Mouse (Mus musculus) gastrocnemius, postnatal 14 days (tissue): ENCODE measurements around the gene Clca1. TPM values are rescaled to one million over a fixed set of nuclear protein-coding genes. Genes with fewer than 3 reads are reported as not detected.

Experiments used
- DNase-seq: peaks from one replicate; pipeline ENCODE4 v3.0.0; 2021; ENCODE audit warnings: mixed read lengths
- intact Hi-C: fragments of 180-260 bp; cut with DNase I; formaldehyde crosslinking; loops from one replicate; pipeline ENCODE4 v1.15.1; 2025; ENCODE audit warnings: low total_unique reads
- total RNA-seq, 2 experiments: library from RNA; stranded (reverse); gene quantifications; 2 replicates each; pipeline ENCODE4 v1.2.3; 2021

Gene Clca1
- total RNA-seq, 2 experiments from 2014 or later, result not detected

DNA sequence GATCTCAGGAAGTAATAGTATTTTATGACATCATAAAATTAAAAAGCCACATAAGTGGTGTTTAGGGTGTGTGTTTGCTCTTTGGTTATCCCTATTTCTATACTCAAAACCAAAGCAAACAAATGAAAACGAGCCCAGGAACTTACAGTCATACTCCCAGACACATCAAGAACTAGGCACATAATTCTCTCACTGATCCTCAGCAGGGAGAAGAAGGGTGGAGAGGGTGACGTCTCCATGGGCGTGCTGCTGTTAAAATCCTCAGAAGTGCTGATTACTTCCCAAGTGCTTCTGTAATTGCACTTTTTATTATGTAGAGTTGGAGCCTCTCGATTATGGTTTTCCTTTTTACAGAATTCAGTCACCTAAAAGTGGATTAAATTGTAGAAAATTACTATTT, 66.5 kb downstream of the Clca1 start:
- intact Hi-C loops, result no loop called here
- no peak for DNase-seq

Other genes with a start within 250 kb of the Clca1 start
- not detected for gene Clca3a2, start 213.3 kb downstream of the Clca1 start, total RNA-seq
- not detected for gene Clca3b, start 183.4 kb downstream of the Clca1 start, total RNA-seq
- not detected for gene Clca4b, start 100.2 kb downstream of the Clca1 start, total RNA-seq
- gene Clca4a, start 57.7 kb downstream of the Clca1 start, total RNA-seq, result not detected
- gene Clca2, start 66.7 kb upstream of the Clca1 start, total RNA-seq, result under 1 TPM; 0.38 to 0.64 TPM
- gene Odf2l, start 85.8 kb upstream of the Clca1 start, total RNA-seq, result 1 to 10 TPM; 6.4 to 7.0 TPM